Mouse (Mus musculus): ENCODE results near the gene Nus1. TPM values are rescaled to one million over a fixed set of nuclear protein-coding genes. Genes with fewer than 3 reads are reported as not detected.
A peak's percentile ranks its signal among the peaks of the same experiment; 100 is the strongest.

Gene Nus1
- polyA plus RNA-seq (2017; shearing (Covaris generic)): 1 to 10 TPM; 7.5 to 8.2 (median 7.7) TPM

DNA sequence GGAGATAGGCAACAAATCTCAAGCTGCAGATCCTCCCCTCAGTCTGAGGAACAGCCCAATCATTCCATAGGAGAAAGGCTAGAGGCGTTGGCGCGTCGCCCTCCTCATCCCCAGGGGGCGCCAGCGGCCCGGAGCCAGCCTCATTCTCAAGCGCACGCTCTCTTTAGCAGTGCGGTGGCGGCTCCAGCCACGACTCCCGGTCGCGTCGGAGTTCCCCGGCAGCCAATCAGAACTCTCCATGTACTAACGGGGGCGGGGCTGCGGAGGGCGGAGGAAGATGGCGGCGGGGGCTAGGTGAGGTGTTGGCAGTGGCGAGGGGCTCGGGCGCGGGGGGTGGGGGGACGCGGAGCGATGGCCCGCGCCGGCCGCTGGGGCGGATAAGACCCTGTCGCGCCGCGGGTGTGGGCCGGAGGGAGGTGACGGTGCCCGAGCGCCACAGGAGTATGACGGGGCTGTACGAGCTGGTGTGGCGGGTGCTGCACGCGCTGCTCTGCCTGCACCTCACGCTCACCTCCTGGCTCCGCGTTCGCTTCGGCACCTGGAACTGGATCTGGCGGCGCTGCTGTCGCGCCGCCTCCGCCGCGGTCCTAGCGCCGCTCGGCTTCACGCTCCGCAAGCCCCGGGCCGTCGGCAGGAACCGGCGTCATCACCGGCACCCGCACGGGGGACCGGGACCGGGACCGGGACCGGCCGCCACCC is at the start of gene Nus1:
Gene Nus1, plus strand, starts transcription at position 249 of the 699 bp plus-strand sequence.
- ATAC-seq: peak; percentile 95

DNA sequence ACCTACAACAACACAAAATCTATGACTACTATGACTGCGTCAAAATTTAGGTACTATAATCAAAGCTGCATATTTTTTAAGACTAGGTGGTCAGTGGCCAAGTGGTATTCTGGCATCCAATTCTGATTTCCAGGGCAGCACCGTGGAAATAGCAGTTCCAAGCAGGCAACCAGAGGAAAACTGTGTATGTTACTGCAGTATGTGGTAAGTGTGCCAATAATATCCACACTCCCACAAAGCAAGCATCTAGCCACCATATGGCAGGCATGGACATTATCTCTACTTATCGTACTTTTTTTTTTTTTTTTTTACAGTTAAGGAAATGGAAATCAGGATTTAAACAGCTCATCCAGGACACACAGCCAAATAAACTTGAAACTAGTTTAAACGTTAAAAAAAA is 49.0 kb upstream of the Nus1 start:
- ATAC-seq: no peak

DNA sequence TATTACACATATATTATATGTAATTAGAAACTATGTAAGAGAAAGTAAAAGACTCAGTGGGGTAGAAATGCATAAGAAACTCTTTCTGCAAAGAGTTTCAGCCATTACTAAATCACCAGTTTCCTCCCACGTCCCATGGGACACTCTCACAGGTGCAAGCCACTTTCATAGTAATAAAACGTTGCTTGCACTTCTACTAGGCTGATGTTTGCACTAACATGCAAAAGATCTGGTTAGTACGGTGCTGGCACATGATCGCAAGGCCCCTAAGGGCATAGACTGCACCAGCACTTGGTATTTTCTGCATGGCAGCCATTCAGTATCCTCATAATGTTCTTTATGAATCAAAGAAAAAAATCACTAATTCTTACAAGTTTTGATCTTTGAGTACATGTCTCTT is 43.5 kb upstream of the Nus1 start:
- no peak for ATAC-seq

DNA sequence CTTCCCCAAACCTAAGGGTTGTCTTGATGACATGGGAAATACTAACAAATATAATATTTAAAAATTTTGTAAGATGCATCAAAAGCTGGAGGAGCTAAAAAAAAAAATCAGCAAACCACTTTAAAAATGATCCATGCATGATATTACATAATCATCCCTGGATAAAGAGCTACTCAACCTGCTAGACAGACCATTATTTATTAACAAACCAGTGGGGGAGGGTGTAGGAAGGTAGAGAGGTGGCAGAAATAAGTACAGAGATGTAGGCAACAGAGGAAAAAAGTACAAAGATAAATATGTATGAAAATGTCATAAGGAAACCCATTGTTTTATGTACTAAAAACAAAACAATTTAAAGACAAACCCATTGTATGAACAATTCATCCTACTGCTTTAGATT is 42.7 kb upstream of the Nus1 start:
- ATAC-seq: no peak

DNA sequence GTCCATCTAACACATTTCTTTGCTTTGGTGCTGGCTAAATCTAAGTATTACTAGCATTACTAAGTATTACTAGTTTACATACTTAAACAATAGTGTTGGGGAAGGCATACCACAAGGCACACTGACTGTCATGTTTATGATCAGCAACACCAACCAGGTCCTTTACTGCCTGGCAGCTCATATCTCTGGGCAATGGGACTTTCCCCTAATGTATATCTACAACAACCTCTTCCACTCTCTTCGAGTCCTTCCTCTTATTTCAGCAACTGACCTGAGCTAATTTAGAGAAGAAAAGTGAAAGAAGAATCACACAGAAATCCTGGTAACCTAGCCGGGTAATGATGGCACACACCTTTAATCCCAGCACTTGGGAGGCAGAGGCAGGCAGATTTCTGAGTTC is 40.9 kb upstream of the Nus1 start:
- no peak for ATAC-seq

DNA sequence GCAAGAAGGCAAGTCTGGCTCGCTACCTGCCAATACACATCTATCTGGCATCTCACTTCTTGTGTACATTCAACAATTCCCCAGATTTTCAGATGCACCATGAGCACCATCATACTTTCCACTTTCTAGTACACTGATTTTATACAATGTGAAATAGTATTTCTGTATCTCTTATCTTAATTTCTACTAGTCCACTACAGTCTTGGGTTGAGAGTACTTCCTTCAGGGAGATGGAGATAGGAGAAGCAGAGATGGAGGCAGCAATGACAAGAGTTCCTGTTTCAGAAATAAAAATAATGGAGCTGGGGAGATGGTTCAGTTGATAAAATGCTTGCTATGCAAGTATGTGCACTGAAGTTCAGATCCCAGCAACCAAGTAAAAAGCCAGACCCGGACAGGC is 39.5 kb upstream of the Nus1 start:
- ATAC-seq: no peak

DNA sequence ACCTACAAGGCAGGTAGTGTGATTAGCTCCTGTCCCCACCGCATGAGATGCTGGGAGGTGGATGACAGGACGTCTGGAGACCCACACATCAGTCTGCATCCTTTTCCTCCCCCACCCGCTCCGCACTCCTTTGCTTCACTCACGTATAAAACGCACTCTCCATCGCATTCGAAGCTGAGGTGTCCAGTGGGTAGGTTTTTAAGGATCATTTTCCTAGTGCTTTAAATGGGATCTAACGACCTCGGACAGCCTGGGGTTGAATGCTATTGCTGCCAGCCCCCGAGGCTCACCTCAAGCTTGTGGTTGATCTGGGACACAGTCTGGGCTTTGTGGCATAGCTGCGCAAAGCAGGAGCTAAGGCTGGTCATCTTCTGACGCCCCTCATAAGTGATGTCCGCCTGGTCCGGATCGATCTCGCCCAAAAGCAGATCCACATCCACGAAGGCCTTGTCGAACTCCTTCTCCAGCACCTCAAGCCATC is 36.0 kb upstream of the Nus1 start:
- peak; percentile 35 for ATAC-seq

DNA sequence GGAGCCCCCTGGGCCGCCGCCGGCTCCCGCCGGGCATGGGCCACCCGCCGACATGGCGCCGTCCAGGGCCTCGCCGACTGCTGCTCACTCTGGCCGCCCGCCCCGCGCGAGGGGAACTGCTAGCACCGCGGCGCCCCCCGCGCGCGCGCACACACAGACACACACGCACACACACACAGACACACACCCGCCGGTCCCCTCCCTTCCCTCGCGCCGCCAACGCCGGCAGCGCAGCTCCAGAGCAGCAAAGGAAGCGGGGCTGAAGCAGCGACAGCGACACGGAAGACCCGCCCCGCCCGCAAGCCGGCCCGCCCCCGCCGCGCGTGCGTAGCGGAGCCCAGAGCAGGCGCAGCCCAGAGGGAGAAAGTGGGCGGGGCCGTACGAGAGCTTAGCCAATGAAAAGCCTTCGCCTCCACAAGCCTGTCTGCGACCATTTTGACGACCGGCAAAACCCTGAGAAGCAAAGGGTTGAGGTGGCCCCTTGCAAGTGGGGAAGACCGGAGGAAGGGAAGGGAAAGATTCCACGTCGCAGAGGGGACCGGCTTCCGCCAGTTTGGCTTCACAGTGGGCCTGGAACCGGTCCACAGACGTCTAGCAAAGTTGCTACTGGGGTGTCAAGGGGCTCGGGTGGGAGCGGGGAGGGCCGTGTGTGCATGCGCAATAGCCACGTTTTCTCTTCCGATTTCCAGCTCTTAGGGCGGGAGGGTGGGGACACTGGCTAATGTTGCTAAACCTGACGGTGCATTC is 35.3 kb upstream of the Nus1 start, which contains the start of gene Gopc:
Gene Gopc, minus strand, starts transcription at position 280 of the 747 bp plus-strand sequence.
- ATAC-seq: peak; percentile 86

DNA sequence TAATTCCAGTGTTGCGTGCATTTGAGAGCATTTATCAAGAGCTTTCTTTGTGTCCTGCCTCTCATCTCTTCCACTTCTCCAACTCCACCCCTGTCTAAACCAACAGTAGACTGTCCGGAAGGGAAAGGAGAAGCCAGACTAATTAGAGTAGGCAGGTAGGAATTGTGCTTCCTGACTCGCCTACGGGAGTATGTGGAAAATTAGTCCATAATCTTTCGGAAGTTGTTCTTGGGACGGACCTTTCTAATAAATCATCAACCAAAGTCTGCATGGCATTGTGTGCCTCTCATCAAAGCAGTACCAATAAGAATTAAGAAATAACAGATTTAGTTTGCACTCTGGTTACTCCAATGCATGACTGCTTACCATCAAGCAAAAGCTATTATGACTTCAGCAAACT is 34.3 kb upstream of the Nus1 start:
- no peak for ATAC-seq

DNA sequence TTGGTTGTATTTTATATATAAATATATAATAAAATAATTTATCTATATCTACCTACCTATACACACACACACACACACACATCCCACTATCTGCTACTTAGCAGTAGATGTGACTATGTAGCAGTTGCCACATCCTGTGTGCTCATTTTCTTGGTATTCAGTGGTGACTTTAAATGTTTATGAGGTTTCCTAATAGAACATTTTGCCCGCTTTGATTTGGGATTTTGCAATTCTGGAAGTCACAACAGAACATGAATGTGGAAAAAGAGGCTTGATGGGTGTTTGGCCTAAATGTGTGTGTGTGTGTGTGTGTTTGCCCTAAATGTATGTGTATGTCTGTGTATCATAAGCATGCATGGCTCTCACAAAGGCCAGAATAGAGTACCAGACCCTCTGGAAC is 33.8 kb upstream of the Nus1 start:
- ATAC-seq: no peak

DNA sequence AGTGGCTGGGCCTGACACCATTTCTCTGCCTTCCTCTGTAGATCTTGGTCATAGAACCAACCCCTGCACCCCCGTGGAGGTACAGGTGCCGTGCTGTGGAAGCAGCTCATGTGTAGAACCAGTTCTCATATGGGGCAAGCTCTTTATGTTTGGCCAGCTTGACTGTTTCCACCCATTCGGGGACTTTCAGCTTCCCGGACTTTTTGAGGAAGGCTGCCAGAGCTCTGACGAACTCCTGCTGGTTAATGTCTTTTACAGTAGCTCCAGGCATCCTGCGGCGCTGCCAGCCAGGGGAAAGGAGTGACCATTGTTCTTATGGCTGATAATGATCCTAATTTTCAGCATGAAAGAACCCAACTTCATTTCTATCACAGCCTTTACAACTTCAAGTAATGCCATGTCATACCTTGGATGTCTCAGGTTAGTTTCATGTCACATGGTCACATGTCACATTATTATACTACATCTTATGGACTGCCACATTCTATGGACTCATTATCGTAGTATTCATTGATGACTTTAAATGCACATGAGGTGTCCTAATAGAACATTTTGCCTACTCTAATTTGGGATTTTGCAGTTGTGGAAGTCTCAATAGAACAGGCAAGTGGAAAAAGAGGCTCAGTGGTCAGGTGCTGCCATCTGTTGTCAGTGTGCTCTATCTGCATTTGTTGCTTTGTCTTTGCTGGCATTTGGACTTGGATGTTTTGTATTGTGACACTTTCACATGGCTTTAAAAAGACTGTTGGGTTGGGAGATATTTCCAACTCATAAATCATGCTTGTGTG is 32.3 kb upstream of the Nus1 start:
- peak; percentile 15 for ATAC-seq

DNA sequence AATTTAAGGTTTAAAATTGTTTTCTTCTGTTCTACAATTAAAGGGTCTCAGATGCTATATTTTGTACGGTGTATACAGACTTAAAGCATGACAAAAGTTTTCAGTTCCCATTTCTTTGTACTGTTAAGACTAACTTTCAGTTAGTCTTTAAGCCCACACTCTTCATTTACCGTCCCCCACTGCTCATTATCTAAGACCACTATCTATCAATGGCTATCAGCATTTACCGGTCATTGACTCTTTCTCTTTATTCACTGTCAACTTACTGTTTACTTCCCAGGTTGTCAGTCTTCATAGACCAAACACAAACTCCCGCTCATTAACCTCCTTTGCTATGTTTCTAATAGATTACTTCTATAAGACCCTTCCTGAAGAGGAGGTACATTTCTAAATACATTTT is 30.2 kb upstream of the Nus1 start:
- no peak for ATAC-seq

DNA sequence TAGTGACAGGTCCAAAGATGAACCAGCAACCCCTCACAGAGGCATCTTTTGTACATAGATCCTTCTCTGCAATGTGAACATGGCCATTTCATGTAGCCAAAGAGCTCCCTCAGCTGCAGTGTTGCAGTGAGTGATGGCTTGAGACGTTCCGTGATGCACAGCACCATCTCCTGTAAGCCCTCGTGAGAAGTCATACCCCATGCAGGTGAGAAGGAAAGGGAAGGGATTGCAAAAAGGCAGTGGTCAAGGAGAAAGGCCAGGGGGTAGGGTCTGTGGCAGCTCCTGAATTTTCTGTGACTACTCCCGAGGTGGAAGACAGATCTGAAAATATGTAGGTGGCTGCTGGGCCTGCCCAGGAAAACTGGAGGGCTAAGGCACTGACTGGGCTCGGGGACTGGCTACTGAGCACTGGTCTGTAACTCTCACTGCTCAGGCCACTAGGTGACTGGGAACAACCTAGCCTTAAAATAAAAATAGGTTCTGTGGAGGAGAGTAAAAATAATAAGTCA is 28.4 kb upstream of the Nus1 start, which contains the start of gene Nepn:
Gene Nepn, plus strand, starts transcription at position 51 of the 509 bp plus-strand sequence.
- ATAC-seq: no peak

DNA sequence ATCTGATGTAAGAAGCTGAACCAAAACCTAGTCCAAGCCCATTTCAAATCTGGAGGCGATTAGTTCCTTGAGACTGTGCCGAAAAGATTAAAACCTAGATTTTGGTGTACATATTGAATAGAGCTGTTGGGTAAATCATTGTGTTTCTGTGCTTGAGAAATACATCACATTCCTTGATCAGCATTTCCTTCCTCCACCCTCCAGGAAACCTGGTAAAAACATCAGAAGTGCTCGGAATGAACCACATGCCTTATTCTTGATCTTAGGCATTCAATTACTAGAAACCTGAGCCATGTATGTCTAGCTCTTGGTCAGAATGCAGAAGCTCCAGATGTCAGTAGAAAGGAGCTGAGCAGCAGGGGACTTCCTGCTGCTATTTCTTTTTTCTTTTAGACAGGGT is 27.9 kb upstream of the Nus1 start:
- ATAC-seq: no peak

DNA sequence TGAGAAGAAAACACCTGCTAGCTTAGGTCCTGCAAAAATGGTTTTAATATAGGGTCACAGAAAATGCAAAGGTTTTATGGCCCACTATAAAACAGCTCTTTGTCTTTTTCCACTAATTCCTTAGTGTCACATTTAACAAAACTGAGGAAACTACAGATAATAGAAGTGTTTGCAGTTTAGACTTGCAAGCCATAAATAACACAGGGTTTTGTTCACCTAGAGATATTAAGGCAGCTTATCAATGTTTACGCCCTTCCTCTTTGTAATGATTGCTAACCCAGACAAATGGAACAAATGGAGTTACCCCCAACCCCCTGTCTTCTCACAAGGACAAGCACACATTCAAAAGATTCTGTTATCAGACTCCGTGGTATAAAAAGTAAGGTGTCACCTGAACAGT is 26.1 kb upstream of the Nus1 start:
- no peak for ATAC-seq

DNA sequence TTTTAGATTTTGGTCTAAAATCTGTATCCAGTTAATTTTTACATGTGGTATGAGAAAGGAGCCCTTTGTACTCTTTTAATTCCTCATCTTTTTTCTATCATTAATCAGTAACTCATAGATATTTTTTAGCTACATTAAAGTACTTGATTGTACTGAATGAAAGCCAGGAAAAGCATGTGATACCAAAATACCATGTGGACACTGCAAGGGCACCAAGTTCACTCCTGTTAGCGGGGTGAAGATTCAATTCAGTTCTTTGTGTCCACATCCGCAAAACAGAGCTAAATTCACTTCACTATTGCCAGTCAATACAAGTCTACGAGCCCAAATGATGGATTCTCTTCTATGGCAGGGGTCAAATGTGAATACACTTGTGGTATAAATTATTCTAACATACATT is 20.7 kb upstream of the Nus1 start:
- no peak for ATAC-seq

DNA sequence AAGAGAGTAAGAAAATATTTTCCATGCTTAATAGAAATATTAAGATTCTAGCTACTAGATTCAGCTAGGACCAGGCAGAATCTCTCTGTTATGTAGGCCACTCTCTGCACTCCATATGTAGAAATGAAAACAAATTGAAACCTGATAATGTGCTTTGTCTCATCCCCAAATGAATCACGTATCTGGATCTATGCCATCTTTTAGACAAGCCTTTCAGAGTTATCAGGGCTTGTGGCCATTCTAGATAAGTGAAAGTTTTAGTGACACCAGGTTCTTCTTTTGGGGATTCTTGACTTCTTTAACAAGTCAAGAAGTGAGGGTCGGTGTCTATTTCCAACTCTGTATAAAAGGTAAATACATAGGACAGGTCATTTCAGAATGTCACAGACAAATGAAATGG is 18.6 kb upstream of the Nus1 start:
- no peak for ATAC-seq

DNA sequence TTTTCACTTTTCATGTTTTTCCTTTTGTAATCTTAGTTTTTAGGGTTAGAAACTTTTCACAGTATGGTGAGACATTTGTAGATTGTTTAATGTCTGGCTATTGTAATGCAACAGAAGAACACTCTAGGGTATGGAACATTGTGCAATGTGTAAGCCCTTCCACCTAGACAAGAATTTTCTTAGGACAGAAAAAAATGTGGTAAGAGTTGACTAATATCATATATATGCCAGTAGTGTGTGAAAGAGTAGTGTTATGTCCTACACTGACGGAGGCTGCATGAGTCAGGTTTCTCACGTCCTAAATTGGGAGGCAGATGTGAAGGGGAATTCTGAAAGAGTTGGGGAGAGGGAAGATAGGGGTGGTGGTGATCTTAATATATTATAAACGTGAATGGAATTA is 17.6 kb upstream of the Nus1 start:
- no peak for ATAC-seq

DNA sequence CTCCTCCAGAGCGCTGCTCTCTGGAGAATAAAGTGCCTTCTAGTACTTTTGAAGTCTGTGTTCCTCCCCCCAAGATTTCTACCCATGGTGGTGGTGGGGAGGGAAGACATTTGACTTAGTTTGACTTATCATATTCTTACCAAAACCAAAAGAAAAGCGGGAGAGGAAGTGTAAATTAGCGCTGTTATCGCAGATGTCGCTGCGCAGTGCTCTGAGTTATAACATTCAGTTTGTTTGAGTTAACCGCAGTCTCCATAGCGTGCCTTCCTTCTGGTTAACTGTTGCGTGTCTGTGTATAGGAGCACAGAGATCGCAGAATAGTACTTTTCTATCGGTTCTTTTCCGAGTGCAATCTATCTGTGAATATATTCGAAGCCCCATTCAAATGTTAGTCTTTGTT is 12.2 kb upstream of the Nus1 start:
- ATAC-seq: no peak

DNA sequence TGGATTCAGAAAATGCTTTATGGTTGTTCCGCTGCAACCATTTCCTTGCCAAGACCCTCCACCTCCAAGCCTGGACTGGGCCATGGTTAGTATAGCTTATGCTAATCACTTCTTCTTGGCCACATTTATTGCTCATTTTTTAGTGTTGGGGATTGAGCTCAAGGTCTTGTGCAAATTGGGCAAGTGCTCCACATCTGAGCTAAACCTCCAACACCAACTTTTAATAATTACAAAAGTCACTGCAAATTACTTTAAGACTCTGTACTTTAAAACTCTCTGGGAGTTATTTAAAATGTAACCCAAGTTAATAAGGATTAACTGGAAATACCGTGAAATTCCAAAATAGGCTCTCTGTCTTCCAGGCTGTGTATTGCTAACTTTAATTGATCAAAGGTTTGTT is 9.8 kb upstream of the Nus1 start:
- ATAC-seq: no peak

DNA sequence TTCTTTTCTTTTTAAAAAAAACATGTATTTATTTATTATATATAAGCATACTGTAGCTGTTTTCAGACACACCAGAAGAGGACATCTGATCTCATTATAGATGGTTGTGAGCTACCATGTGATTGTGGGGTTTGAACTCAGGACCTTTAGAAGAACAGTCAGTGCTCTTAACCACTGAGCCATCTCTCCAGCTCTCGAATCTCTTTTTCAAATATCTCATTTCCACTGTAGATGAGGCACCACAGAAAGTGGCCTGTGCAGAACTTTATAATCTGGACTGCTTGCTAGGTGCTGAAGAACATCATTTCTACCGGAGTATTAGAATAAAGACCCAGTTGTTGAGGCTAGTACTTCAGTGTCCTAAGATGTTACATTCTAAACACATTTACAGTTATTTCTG is 2.3 kb upstream of the Nus1 start:
- no peak for ATAC-seq

DNA sequence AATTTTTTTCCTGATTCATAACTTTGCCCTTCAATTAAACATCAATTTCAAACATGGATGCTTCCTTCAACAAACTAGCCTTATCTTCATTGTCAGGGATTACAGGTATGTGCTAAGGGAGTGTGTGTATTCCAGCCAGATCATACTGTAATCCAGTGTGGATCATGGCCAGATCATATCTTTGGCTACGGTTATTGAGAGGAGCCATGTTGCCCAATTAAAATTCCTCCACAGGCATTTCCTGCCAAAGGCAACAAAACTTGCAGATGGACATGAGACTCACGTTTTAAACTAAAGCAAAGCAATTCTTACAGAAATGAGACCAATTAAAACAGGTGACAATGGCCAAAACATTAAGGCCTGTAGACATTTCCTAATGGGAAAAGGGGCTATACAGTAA is 889 bp upstream of the Nus1 start:
- no peak for ATAC-seq
